Mouse (Mus musculus) olfactory bulb, adult 2 months (tissue): ENCODE data around the gene Mapk1ip1l.

Experiments used
- CTCF ChIP-seq: fragments of 200-500 bp; IDR thresholded peaks from 2 replicates; pipeline ENCODE4 v1.5.1; 2012; ENCODE audit warnings: low read depth, mild to moderate bottlenecking, low read length, moderate library complexity; ENCODE audit not compliant: insufficient read depth
- POLR2A ChIP-seq: fragments of 200-500 bp; IDR thresholded peaks from 2 replicates; pipeline ENCODE4 v1.6.1; 2012; ENCODE audit warnings: mild to moderate bottlenecking, low read depth, low read length, moderate library complexity; ENCODE audit not compliant: insufficient read depth

GRCm38 (mm10) chr14:47296232-47296631, 1.8 kb upstream of the Mapk1ip1l start:
- TF ChIP-seq POLR2A = no peak
- TF ChIP-seq CTCF = no peak
